Mouse (Mus musculus) B cell, adult 2 months (primary cell): Measurements from ENCODE around the gene Ly6g5b.
A peak's percentile ranks its signal among the peaks of the same experiment; 100 is the strongest.

Source experiments
- DNase-seq, 2 experiments: peaks; one replicate each; pipeline ENCODE4 v3.0.0; 2022

Ly6g5b gene

GRCm38 (mm10) chr17:35104754-35105153, 10.5 kb downstream of the Ly6g5b start:
- DNase-seq: no peak

GRCm38 (mm10) chr17:35104079-35104478, 11.1 kb downstream of the Ly6g5b start:
- DNase-seq: no peak

GRCm38 (mm10) chr17:35103221-35103690, 12.0 kb downstream of the Ly6g5b start:
- DNase-seq: no peak

- no peak for DNase-seq
These were observed 12.9 kb downstream of the Ly6g5b start for GRCm38 (mm10) chr17:35102299-35102698.

GRCm38 (mm10) chr17:35101161-35101560, 14.1 kb downstream of the Ly6g5b start:
- DNase-seq: no peak

GRCm38 (mm10) chr17:35100196-35100765, 14.9 kb downstream of the Ly6g5b start:
- no peak for DNase-seq

GRCm38 (mm10) chr17:35097164-35097655, 18.0 kb downstream of the Ly6g5b start:
- DNase-seq: peak; percentile 27 to 28

GRCm38 (mm10) chr17:35096597-35096996, 18.6 kb downstream of the Ly6g5b start:
- no peak for DNase-seq

- DNase-seq: no peak
These were observed 20.5 kb downstream of the Ly6g5b start for GRCm38 (mm10) chr17:35094475-35095365.

- DNase-seq: no peak
These were observed 22.6 kb downstream of the Ly6g5b start for GRCm38 (mm10) chr17:35092403-35093198.

- DNase-seq: no peak
These were observed 24.9 kb downstream of the Ly6g5b start for GRCm38 (mm10) chr17:35090166-35090932.

GRCm38 (mm10) chr17:35088825-35089644, 26.2 kb downstream of the Ly6g5b start, which contains the start of gene Abhd16a:
Abhd16a (plus strand) TSS chr17:35089263.
- DNase-seq: peak; percentile 95

GRCm38 (mm10) chr17:35088151-35088550, 27.1 kb downstream of the Ly6g5b start:
- peak; percentile 41 to 45 for DNase-seq

- no peak for DNase-seq
These were observed 29.9 kb downstream of the Ly6g5b start, which contains the start of gene Ly6g6f for GRCm38 (mm10) chr17:35085208-35085865. Ly6g6f (minus strand) TSS chr17:35085610.

- DNase-seq: no peak
These were observed 31.2 kb downstream of the Ly6g5b start for GRCm38 (mm10) chr17:35083929-35084497.

- no peak for DNase-seq
These were observed 32.2 kb downstream of the Ly6g5b start for GRCm38 (mm10) chr17:35082841-35083576.

- no peak for DNase-seq
These were observed 34.5 kb downstream of the Ly6g5b start for GRCm38 (mm10) chr17:35080710-35081109.

GRCm38 (mm10) chr17:35080248-35080647, 35.0 kb downstream of the Ly6g5b start:
- DNase-seq: no peak

- no peak for DNase-seq
These were observed 35.5 kb downstream of the Ly6g5b start for GRCm38 (mm10) chr17:35079778-35080177.
